Mouse (Mus musculus): Measurements from ENCODE around the gene Polr1b.

The Polr1b gene

DNA sequence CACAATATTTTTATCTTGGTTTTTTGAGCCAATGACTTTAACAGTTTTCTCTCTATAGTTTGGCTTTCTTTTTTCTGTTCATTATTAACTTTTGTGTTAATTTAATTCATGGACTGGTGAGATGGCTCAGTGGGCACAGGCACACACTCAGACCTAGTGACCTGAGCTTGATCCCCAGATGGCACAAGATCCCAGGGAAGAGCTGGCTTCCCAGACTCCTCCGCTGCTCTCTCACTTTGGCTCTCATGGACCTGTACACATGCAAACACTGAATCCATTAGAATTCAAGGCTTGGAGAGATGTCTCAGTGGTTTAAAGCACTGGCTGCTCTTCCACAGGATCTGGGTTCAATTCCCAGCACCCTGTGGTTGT lies 15.6 kb downstream of the Polr1b start:
- no peak for DNase-seq (ENCODE audit: low read depth, low spot score)

DNA sequence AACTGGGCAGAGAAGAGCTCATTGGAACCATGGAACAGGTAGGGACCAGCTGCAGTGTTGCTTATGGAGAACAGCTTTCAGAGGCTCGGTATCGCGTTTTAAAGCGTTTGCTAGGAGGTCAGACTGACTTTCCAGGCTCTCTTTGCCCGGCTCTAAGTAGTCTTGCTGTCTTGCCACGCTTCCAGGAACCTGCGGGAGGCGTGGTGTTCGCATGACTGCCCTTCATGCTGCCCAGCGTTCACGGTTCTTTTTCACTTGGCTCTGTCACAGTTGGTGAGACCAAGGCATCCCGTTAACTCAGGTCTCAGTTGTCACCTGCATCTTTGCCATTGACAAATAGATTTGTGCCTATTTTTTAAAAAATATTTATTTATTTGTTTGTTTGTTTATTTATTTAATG lies 17.3 kb downstream of the Polr1b start:
- DNase-seq (ENCODE audit: low read depth, low spot score) = no peak

DNA sequence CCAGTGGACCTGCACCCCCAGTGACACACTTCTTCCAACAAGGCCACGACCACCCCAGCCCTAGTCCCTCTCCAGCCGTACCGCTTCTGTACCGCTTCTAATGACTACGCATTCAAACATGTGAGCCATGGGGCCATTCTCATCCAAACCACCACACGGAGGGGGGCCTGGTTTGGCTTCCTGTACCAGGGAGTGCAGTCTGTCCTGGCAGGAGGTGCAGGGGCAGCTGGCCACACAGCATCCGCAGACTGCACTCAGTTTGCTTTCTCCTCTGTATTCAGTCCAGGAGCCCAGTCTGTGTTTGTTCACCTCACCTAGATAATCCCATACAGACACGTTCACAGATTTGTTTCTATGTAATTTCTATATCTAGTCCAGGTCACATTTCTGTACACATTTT lies 21.2 kb downstream of the Polr1b start:
- no peak for DNase-seq (ENCODE audit: low read depth, low spot score)

DNA sequence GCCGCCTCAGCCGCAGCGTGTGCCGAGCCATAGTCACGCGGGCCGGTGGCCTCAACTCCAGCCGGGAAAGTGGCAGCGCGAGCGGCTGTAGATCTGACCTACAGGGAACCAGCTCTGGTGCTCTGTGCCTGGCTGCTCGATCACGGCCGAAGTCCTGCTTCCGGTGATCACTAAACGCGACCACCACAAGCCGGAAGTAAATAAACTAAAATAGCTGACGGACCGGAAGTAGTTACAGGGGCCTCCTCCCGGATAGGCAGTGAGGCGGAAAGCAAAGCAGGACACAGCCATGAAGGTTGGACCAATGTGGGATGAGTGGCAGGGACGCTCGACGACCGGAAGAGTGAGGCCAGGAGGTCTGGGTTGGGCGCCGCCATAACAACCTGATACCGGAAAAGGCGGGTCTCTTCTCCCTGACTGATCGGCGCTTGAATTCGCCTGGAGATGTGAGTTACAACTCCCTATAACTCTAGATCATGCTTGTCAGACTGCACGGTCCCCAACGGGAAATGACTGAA lies 28.7 kb downstream of the Polr1b start, which contains the start of gene Chchd5:
Chchd5 (plus strand) TSS at position 289 of the 518 bp plus-strand sequence.
- peak; percentile 92 for DNase-seq (ENCODE audit: low read depth, low spot score)

DNA sequence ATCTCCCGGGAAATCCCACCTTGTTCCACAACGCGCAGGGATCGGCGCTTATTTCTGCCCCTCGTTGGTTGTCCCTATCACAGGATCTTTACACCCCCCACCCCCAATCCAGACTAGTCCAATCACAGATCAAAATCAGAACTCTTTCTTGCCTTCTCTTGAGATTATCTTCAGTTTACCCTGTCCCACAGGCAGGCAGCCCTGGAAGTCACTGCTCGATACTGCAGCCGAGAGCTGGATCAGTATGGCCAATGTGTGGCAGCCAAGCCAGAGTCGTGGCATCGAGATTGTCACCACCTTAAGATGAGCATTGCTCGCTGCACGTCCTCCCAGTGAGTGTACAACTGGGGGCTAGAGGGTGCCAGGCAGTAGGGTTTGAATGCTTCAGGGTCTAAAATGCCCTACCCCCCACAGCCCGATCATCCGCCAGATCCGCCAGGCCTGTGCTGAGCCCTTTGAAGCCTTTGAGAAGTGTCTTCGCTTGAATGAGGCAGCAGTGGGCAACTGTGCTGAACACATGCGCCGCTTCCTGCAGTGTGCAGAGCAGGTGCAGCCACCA lies 29.3 kb downstream of the Polr1b start:
- peak; percentile 6 for DNase-seq (ENCODE audit: low read depth, low spot score)

DNA sequence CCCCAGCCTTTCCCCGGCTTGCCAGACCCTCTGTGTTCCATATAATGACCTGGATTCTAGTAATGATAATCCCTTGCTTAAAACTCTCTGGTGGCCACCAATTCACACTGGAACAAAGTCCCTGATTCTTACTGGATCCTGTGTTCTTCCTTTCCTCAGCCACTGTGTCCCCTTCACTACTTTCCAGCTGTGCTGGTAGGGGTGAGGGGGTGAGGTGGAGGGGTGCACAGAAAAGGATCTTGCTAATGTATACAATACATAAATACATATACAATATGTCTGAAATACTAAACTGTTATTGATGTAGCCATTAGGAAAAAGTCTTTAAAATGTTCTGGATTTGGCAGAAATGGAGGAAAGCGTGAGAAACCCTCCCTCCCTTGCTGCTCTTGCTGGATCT lies 30.0 kb downstream of the Polr1b start:
- DNase-seq (ENCODE audit: low read depth, low spot score) = no peak

DNA sequence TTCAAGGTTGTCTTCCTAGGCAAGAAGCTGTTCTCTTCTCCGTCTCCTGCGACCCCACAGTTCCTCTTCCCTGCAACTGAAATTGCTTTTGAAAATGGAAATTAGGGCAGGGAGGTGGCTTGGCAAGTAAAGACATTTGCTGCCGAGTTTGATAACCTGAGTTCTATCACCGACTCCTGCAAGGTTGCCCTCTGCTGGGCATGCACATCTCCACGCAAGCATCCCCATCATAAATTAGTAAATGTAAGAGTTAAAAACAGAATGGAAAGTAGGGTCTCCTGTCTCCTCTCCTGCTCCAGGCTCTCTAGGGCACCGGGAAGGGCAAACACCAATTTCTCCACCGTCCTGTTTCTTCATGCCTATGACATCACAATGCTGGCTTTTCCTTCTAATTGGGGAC lies 31.4 kb downstream of the Polr1b start:
- DNase-seq (ENCODE audit: low read depth, low spot score) = no peak

DNA sequence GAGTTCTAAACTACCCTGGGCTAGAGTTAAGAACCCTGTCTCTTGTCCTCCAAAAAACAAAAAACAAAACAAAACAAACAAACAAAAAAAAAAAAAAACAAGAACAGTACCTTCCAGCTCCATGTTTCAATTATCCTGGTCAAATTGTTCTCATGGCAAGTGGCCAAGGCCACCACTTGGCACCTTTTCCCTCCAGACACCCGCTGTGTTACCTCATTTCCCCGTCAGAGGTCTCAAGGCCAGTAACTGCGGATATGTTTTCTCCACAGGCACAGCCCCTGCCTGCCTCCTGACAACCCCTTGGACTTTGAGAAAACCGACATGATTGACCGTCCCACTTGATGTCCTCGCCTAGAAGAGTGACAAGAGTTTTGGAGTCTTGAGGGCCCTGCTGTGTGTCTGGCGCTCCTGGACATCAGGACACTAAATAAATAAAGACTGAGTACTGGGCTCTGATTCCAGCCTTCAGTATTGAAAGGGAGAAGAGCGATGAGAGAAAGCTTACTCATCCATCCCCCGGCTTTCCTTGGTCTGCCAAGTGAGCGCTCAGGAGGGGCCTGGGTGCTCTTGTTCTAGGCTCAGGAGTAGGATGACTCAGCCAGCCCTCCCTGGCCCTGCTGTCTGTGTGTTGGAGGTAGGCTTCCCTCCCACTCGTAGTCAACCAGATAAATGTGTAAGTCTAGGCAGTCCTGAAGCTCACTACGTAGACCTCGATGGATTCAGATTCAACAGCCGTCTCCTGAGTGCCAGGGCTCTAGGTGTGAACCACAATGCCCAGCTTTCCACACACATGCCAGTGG lies 32.4 kb downstream of the Polr1b start:
- DNase-seq (ENCODE audit: low read depth, low spot score) = no peak

DNA sequence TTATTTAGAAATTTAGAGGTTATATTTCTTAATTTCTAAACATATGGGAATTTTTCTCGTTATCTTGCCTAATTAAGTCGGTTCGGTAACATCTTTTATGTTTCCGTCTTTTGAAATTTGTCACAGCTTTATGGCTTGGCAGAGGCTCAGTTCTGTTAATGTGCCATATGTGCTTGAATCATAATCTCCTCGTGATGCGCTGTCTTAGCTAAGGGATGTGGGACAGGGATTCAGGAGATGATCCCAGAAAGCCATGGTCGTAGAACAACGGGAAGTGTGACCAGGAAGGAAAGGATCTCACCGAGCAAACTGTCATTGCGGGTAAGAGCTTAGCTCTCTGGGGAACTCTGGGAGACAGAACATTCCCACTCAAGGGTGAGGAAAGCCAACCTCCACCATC lies 39.1 kb downstream of the Polr1b start:
- peak; percentile 33 for DNase-seq (ENCODE audit: low read depth, low spot score)

DNA sequence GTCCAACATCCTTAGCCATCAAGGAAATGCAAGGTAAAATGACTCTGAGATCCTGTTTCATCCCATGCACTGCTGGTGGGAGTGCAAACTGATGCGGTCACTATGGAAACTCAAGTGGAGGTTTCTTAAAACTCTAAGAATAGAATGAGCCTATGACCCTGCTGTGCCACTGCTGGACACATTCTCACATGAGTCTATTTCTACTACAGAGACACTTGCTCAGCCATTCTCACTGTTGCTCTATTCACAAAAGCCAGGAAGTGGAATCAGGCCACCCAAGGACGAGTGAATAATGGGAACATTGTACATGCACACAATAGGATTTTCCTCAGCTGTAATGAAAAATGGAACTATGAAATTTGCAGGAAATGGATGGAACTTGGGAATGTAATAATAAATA lies 48.0 kb downstream of the Polr1b start:
- DNase-seq (ENCODE audit: low read depth, low spot score) = no peak

DNA sequence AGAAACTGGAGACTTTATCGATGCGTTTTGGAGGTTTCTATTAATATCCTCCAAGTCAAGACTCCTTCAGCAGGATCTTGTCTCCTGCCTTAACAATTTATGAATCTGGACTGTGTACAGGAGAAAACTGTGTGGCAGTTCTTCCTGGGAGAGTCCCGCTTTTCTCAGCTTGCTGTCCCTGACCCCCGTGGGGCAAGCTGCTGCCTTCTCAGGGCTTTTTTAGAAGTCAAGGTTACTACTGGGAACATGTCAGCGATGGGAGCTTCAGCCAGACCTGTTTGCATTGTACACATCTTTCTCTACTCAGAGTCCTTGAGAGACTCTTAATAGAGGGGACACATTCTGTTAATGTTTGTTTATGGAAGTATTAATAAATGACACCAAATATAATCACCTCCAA lies 49.6 kb downstream of the Polr1b start:
- no peak for DNase-seq (ENCODE audit: low read depth, low spot score)

DNA sequence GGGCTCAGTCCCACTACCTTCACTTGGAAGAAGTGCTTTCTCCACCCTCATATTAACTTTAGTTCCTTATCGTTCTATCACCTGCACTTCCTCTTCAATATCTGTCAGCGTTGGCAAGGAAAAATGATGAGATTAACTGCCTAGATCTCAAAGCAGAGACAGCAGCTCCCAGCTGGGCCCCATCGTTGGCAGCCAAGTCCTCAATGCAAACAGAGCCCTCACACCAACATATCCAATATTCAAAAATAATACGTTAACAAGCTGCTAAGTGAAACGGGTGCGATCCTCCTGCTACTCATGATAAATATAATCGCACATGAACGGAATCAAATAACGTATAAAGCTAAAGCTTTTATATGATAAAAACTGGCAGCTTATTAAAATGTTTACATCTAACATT lies 50.3 kb downstream of the Polr1b start:
- DNase-seq (ENCODE audit: low read depth, low spot score) = no peak

DNA sequence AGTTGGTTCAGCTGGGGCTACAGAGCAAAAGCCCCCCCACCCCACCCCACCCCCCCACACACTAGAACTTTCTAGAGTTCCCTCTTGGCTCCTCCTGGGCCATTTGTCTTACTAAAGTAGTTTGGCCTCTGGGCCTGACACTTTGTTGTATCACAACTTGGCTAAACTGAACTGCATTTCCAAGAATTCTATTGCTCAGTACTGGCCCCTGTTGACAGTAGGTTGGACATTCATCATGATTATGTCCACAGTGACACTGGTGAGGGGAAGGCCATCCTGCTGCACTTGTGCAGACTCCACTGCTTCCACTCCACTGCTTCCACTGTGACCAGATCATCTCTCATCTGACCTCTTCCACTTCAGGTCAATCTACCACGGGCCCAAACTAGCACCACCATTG lies 52.0 kb downstream of the Polr1b start:
- DNase-seq (ENCODE audit: low read depth, low spot score) = no peak

DNA sequence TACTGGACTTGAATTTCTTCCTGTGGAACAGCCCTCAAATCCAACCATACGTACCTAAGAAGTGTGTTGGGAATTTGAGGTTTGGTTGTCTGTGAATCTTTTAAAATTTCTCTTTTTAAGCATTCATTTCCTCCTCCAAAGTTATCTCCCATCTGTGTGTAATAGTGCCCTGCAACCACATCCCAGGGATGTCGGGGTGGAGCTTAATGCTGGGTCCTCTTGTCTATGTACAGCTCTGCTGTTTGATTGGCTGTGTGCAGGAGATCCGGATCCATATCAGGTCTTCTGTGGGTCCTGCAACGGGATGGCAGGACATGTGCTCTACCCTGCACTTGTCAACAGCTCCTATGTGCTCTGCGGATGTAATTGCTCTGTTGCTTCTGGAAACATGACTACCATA lies 64.0 kb downstream of the Polr1b start:
- no peak for DNase-seq (ENCODE audit: low read depth, low spot score)

DNA sequence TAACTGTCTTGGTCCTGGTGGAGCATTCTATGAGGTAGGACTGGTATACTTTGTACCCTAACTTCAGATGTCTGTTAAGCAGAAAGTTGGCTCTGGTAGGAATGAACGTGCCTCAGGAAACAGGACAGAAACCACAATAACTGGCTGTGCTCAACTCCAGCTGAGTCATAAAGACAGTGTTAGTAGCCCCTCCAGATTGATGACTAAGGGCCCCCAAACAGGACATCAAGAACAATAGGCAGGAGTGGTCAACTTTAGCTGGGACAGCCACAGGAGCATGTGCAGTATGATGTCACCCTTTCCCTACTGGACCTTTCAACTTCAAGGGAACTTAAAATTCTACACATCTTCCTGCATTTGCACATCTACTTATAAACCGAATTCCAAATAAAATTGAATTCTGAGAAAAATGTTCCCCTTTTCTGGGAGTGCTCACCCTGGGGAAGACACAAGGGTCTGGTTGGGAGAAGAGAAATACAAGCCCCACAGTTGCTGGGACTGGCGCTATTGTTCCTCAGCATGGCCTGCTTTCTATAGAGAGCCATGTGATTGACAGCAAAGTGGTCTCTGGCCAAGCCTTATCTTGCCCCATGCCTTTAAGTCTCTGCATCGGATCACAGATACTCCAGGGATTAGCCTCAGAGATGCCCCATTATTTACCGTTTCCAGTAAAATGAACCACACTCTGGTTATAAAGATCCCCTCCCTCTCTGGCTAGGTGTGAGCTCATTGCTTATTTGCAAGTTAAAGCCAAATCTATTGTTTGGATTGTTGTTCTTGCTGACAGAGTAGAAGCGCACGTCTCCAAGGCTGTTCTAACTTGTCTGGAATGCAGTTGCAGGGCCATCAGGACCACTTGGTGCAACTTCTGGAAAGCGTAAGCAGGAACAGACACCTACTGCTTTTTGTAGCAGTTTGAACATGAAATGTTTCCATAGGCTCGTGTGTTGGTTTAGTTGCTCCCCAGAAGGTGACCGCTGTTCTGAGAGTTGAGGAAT lies 66.0 kb downstream of the Polr1b start:
- no peak for DNase-seq (ENCODE audit: low read depth, low spot score)

DNA sequence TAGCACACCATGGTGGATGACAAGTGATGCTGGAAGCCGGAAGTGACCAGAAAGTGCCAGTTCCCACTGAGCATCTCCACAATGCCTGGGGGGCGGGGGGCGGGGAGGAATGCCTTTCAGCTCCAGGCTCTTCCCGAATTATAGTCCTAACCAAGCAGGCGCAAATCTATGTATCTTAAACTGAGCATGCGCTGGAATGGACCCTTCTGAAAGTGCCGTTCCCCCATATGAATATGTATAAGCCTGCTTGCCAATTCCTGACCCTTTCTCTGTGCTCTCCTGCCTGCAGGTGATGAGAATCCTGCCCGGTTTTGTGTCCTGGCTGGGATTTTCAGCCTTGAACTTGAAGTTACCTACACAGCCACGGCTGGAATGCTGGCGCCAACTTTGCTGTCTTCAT lies 72.6 kb downstream of the Polr1b start:
- DNase-seq (ENCODE audit: low read depth, low spot score) = no peak

DNA sequence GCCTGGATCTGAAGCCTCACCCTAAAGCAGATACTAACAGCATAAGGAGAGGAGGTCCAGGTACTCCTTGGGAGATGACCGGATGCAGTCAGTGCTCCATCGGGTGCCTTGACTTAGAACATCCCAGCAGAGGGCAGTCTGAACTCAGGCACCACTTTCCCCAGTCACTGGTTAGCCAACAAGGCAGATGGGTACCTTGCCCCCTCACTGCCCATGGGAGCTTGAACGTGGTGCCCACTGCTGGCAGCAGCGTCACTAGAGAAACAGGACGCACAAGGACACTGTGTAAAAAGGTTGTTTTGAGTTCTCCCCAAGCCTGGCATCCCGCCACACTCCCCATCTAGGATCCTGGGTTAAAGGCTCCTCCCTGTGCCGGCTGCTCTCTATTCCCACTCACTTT lies 73.7 kb downstream of the Polr1b start:
- DNase-seq (ENCODE audit: low read depth, low spot score) = peak; percentile 62

DNA sequence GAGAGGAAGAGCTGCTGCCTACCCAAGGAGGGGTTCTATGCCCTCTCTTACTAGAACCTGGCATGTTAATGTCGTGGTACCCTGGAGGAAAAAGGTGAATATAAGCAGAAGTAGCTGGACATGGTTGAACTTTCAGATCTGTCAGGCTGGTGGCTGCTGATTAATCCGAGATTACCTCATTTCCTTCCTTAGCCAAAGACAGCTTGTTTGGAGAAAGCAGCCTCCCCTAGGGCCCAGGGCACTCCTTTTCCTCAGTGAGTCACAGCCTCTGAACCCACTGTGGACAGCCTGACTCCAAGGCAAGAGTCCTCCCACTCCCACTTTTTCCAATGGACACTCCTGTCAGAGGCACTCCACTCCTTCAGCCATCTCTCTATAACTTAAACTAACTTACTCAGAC lies 74.8 kb downstream of the Polr1b start:
- no peak for DNase-seq (ENCODE audit: low read depth, low spot score)

Data from retina, postnatal 7 days (tissue).